In the genomic region with DNA sequence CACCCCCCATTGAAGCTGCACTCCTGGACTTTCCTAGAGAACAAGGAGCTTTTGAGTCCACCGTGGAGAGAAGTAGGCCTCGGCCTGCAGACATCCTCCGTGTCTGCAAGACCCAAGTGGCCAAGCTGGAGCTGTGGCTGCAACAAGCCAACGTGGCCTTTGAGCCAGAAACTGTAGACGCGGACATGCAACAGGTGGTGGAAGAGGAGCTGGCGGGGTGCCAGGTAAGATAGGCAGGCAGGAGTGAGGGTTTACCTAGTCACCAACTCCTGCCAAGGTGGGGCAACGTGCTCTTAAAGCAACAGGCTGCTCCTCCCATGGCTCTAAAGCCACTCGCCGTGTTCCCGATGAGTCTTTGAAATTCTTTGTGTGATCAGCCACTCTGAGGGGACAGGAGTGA, we compare ENCODE assay signal across 8 mouse cellular contexts.
DNase-seq lines count a peak whose midpoint lies in the region; ATAC-seq and TF ChIP-seq lines count a peak whose summit lies in the region.

No protein-coding gene starts in this region.

- H3K4me3 ChIP-seq in lung, embryonic 14.5 days (ENCODE audit: low read depth, low read length), result no peak overlapping the region
- no peak overlapping the region for H3K4me3 ChIP-seq in forebrain, embryonic 10.5 days
- H3K4me3 ChIP-seq in hindbrain, postnatal 0 days (ENCODE audit: low read length), result no peak overlapping the region

- H3K36me3 ChIP-seq in lung, embryonic 14.5 days (ENCODE audit: insufficient read depth), result peaks cover 12% of the 10 kb centered on the region; the same call in 1 of the 2 replicates
- peaks cover 82% of the 10 kb centered on the region for H3K36me3 ChIP-seq in forebrain, embryonic 10.5 days (replicated peaks)
- peaks cover 6% of the 10 kb centered on the region; the same call in 1 of the 2 replicates for H3K36me3 ChIP-seq in hindbrain, postnatal 0 days (ENCODE audit: insufficient read depth, low read length)

- no peaks in the 10 kb centered on the region for H3K27me3 ChIP-seq in lung, embryonic 14.5 days (ENCODE audit: insufficient read depth, low read length)
- no peaks in the 10 kb centered on the region for H3K27me3 ChIP-seq in forebrain, embryonic 10.5 days (ENCODE audit: poor library complexity, severe bottlenecking)
- H3K27me3 ChIP-seq in hindbrain, postnatal 0 days (ENCODE audit: insufficient read depth, low read length), result no peaks in the 10 kb centered on the region

- H3K27ac ChIP-seq in lung, embryonic 14.5 days (ENCODE audit: low read depth), result peak overlapping the region; percentile 59; the same call in 1 of the 2 replicates
- no peak overlapping the region for H3K27ac ChIP-seq in forebrain, embryonic 10.5 days
- no peak overlapping the region for H3K27ac ChIP-seq in hindbrain, postnatal 0 days

- DNase-seq in right cerebral cortex, postnatal 14 days, result peak; percentile 12
- no peak for DNase-seq in right cerebral cortex, adult 2 months (ENCODE audit: low spot score in 2 of 2)
- DNase-seq in gastrocnemius, postnatal 10 days, result peak; percentile 70
- DNase-seq in lung, embryonic 14.5 days, result peak; percentile 46
- DNase-seq in urinary bladder, postnatal 25 days (ENCODE audit: low spot score), result peak; percentile 58
- no peak for DNase-seq in forebrain, embryonic 10.5 days (ENCODE audit: extremely low spot score, low spot score)
- DNase-seq in hindbrain, postnatal 0 days (ENCODE audit: low spot score), result no peak
- no peak for DNase-seq in left cerebral cortex, adult 9 months (ENCODE audit: low spot score in 2 of 2)

- H3K9me3 ChIP-seq in lung, embryonic 14.5 days (ENCODE audit: low read depth, low read length), result no peaks in the 10 kb centered on the region
- H3K9me3 ChIP-seq in forebrain, embryonic 10.5 days, result no peaks in the 10 kb centered on the region
- no peaks in the 10 kb centered on the region for H3K9me3 ChIP-seq in hindbrain, postnatal 0 days (ENCODE audit: low read length)

- peak; percentile 30; the same call in 1 of the 2 replicates for ATAC-seq in lung, embryonic 14.5 days (ENCODE audit: insufficient read depth)
- ATAC-seq in hindbrain, postnatal 0 days, result no peak

- H3K9ac ChIP-seq in lung, embryonic 14.5 days, result no peak overlapping the region
- no peak overlapping the region for H3K9ac ChIP-seq in hindbrain, postnatal 0 days (replicated peaks; ENCODE audit: low read length)

- WGBS in lung, embryonic 14.5 days, result 63% methylated on average over 11 of the region's 11 CpGs
- 90% methylated on average over 11 of the region's 11 CpGs for WGBS in forebrain, embryonic 10.5 days
- WGBS in hindbrain, postnatal 0 days, result 81% methylated on average over 11 of the region's 11 CpGs

- H3K4me1 ChIP-seq in lung, embryonic 14.5 days (ENCODE audit: insufficient read depth), result no peaks in the 10 kb centered on the region
- peaks cover 10% of the 10 kb centered on the region for H3K4me1 ChIP-seq in forebrain, embryonic 10.5 days
- no peaks in the 10 kb centered on the region for H3K4me1 ChIP-seq in hindbrain, postnatal 0 days (ENCODE audit: insufficient read depth, low read length)

- no peak for TF ChIP-seq CTCF in lung, embryonic 14.5 days (IDR thresholded peaks at IDR 0.05; ENCODE audit: low read depth)
- TF ChIP-seq CTCF in hindbrain, postnatal 0 days (IDR thresholded peaks at IDR 0.05; ENCODE audit: low read depth), result no peak

- H3K4me2 ChIP-seq in lung, embryonic 14.5 days, result no peak overlapping the region; the same call in 1 of the 2 replicates
- H3K4me2 ChIP-seq in hindbrain, postnatal 0 days (ENCODE audit: low read depth, low read length), result no peak overlapping the region

Comparison
In these comparisons a context has a peak if more than half of its experiments do, and no peak if none do; other contexts are left out.
1. DNase-seq: peak in right cerebral cortex, postnatal 14 days (single experiment), gastrocnemius, postnatal 10 days (single experiment), lung, embryonic 14.5 days (single experiment) and urinary bladder, postnatal 25 days (single experiment); none in right cerebral cortex, adult 2 months (0 of 2), forebrain, embryonic 10.5 days (single experiment), hindbrain, postnatal 0 days (single experiment) and left cerebral cortex, adult 9 months (0 of 2).